Mouse (Mus musculus) myocyte (in vitro differentiated cells): ENCODE data around the gene Zfp52.

Source experiments
- MAX ChIP-seq: IDR thresholded peaks from one replicate; pipeline ENCODE4 v1.6.1; 2011; ENCODE audit warnings: low read depth, mild to moderate bottlenecking, control low read depth
- POLR2A ChIP-seq: IDR thresholded peaks from one replicate; pipeline ENCODE4 v1.6.1; 2011; ENCODE audit warnings: low read depth, mild to moderate bottlenecking, control low read depth, moderate library complexity; ENCODE audit not compliant: insufficient read length
- TCF12 ChIP-seq: IDR thresholded peaks from one replicate; pipeline ENCODE4 v1.6.1; 2011; ENCODE audit warnings: mild to moderate bottlenecking, control low read depth; ENCODE audit not compliant: poor library complexity, insufficient read depth, severe bottlenecking

- TF ChIP-seq MAX (peak; percentile 29), POLR2A (peak; percentile 77), TCF12 (no peak)
These were observed 18.9 kb upstream of the Zfp52 start for GRCm38 (mm10) chr17:21516201-21517129.
